Mouse (Mus musculus): ENCODE measurements around the gene Caskin1. TPM values are rescaled to one million over a fixed set of nuclear protein-coding genes. Genes with fewer than 3 reads are reported as not detected.

Caskin1 gene
- polyA plus RNA-seq, 1 experiment = 1.7 TPM

- DNase-seq = no peak
- peaks cover 3% of the 10 kb centered on the region; the same call in 1 of the 2 replicates for H3K4me1 ChIP-seq (ENCODE audit: control insufficient read depth, insufficient read depth, low read length)
- no peak overlapping the region for H3K4me3 ChIP-seq (replicated peaks; ENCODE audit: extremely low read depth, low read depth, low read length)
- 40% methylated on average over 11 of the region's 11 CpGs for WGBS
- TF ChIP-seq POLR2A (IDR thresholded peaks at IDR 0.05; ENCODE audit: borderline replicate concordance, extremely low read depth, low read depth, low read length) = no peak
- 0 out of 2 replicates have a peak, but pooled peaks have one; percentile 2 for TF ChIP-seq CTCF (IDR thresholded peaks at IDR 0.05; ENCODE audit: insufficient read depth, low read length)
Observed at GRCm38 (mm10) chr17:24477985-24478600, 10.3 kb upstream of the Caskin1 start.

GRCm38 (mm10) chr17:24478663-24479380 lies 9.6 kb upstream of the Caskin1 start, which contains the start of gene Mlst8:
Gene Mlst8, minus strand, starts transcription at chr17:24479078.
- peaks cover 3% of the 10 kb centered on the region; the same call in 1 of the 2 replicates for H3K4me1 ChIP-seq (ENCODE audit: control insufficient read depth, insufficient read depth, low read length)
- WGBS = under 1% methylated on average over 48 of the region's 48 CpGs
- DNase-seq = peak; percentile 97
- peak within 1 kb of the TSS; percentile 98 for H3K4me3 ChIP-seq (replicated peaks; ENCODE audit: extremely low read depth, low read depth, low read length)
- TF ChIP-seq CTCF (IDR thresholded peaks at IDR 0.05; ENCODE audit: insufficient read depth, low read length) = peak; percentile 81
- peak; percentile 84; the same call in 1 of the 2 replicates for TF ChIP-seq POLR2A (IDR thresholded peaks at IDR 0.05; ENCODE audit: borderline replicate concordance, extremely low read depth, low read depth, low read length)

GRCm38 (mm10) chr17:24479431-24479830 lies 9.0 kb upstream of the Caskin1 start:
- TF ChIP-seq CTCF (IDR thresholded peaks at IDR 0.05; ENCODE audit: insufficient read depth, low read length) = no peak
- no peak for TF ChIP-seq POLR2A (IDR thresholded peaks at IDR 0.05; ENCODE audit: borderline replicate concordance, extremely low read depth, low read depth, low read length)
- DNase-seq = no peak
- WGBS = 7% methylated on average over 1 of the region's 1 CpGs
- Histone ChIP-seq H3K4me1 (ENCODE audit: control insufficient read depth, insufficient read depth, low read length) (peaks cover 3% of the 10 kb centered on the region; the same call in 1 of the 2 replicates), H3K4me3 (replicated peaks; ENCODE audit: extremely low read depth, low read depth, low read length) (no peak overlapping the region)

GRCm38 (mm10) chr17:24480201-24480826 lies 8.1 kb upstream of the Caskin1 start:
- WGBS = 54% methylated on average over 3 of the region's 3 CpGs
- peaks cover 3% of the 10 kb centered on the region; the same call in 1 of the 2 replicates for H3K4me1 ChIP-seq (ENCODE audit: control insufficient read depth, insufficient read depth, low read length)
- TF ChIP-seq POLR2A (IDR thresholded peaks at IDR 0.05; ENCODE audit: borderline replicate concordance, extremely low read depth, low read depth, low read length) = no peak
- TF ChIP-seq CTCF (IDR thresholded peaks at IDR 0.05; ENCODE audit: insufficient read depth, low read length) = 0 out of 2 replicates have a peak, but pooled peaks have one; percentile 2
- no peak overlapping the region for H3K4me3 ChIP-seq (replicated peaks; ENCODE audit: extremely low read depth, low read depth, low read length)
- DNase-seq = no peak

- Histone ChIP-seq H3K4me3 (replicated peaks; ENCODE audit: extremely low read depth, low read depth, low read length) (no peak overlapping the region), H3K4me1 (ENCODE audit: control insufficient read depth, insufficient read depth, low read length) (peaks cover 3% of the 10 kb centered on the region; the same call in 1 of the 2 replicates)
- TF ChIP-seq POLR2A (IDR thresholded peaks at IDR 0.05; ENCODE audit: borderline replicate concordance, extremely low read depth, low read depth, low read length) (no peak), CTCF (IDR thresholded peaks at IDR 0.05; ENCODE audit: insufficient read depth, low read length) (no peak)
- 91% methylated on average over 20 of the region's 20 CpGs for WGBS
- DNase-seq = no peak
Observed at GRCm38 (mm10) chr17:24481027-24481815, 7.2 kb upstream of the Caskin1 start.

- TF ChIP-seq CTCF (IDR thresholded peaks at IDR 0.05; ENCODE audit: insufficient read depth, low read length) (no peak), POLR2A (IDR thresholded peaks at IDR 0.05; ENCODE audit: borderline replicate concordance, extremely low read depth, low read depth, low read length) (no peak)
- no peaks in the 10 kb centered on the region for H3K4me1 ChIP-seq (ENCODE audit: control insufficient read depth, insufficient read depth, low read length)
- no peak for DNase-seq
- H3K4me3 ChIP-seq (replicated peaks; ENCODE audit: extremely low read depth, low read depth, low read length) = no peak overlapping the region
- 92% methylated on average over 3 of the region's 3 CpGs for WGBS
Observed at GRCm38 (mm10) chr17:24483495-24483894, 4.9 kb upstream of the Caskin1 start.

GRCm38 (mm10) chr17:24485090-24485860 lies 3.1 kb upstream of the Caskin1 start:
- no peaks in the 10 kb centered on the region for H3K4me1 ChIP-seq (ENCODE audit: control insufficient read depth, insufficient read depth, low read length)
- 54% methylated on average over 11 of the region's 11 CpGs for WGBS
- TF ChIP-seq CTCF (IDR thresholded peaks at IDR 0.05; ENCODE audit: insufficient read depth, low read length) (no peak), POLR2A (IDR thresholded peaks at IDR 0.05; ENCODE audit: borderline replicate concordance, extremely low read depth, low read depth, low read length) (no peak)
- no peak for DNase-seq
- no peak overlapping the region for H3K4me3 ChIP-seq (replicated peaks; ENCODE audit: extremely low read depth, low read depth, low read length)

- WGBS = under 1% methylated on average over 71 of the region's 81 CpGs
- TF ChIP-seq POLR2A (IDR thresholded peaks at IDR 0.05; ENCODE audit: borderline replicate concordance, extremely low read depth, low read depth, low read length) (no peak), CTCF (IDR thresholded peaks at IDR 0.05; ENCODE audit: insufficient read depth, low read length) (no peak)
- Histone ChIP-seq H3K4me1 (ENCODE audit: control insufficient read depth, insufficient read depth, low read length) (no peaks in the 10 kb centered on the region), H3K4me3 (replicated peaks; ENCODE audit: extremely low read depth, low read depth, low read length) (peak overlapping the region; percentile 56)
- peak; percentile 21 for DNase-seq
Observed at GRCm38 (mm10) chr17:24488662-24489264, 362 bp downstream of the Caskin1 start.

Measured in lung, adult 2 months (tissue).